Mouse (Mus musculus) forebrain, embryonic 15.5 days (tissue): ENCODE results near the gene Ssxb2. TPM values are rescaled to one million over a fixed set of nuclear protein-coding genes. Genes with fewer than 3 reads are reported as not detected.
"Not testable (repeated sequence)": the region's sequence is repeated elsewhere in the genome, so short reads cannot be mapped to it uniquely, and the experiment has no call there.

Experiments
- ATAC-seq: fragments of 200-750 bp; cut with Nextera tagmentation; replicated peaks from 2 replicates; pipeline ENCODE4 v1.8.0; 2017; ENCODE audit warnings: mild to moderate bottlenecking, moderate TSS enrichment, moderate library complexity
- H3K27ac ChIP-seq: fragments of 300-500 bp; sonication (generic); replicated peaks from 2 replicates; pipeline ENCODE4 v1.5.1; 2015; ENCODE audit warnings: mild to moderate bottlenecking, inconsistent platforms
- H3K27me3 ChIP-seq: fragments of 300-500 bp; sonication (generic); 2 replicates; pipeline ENCODE4 v1.6.1; 2015; ENCODE audit warnings: inconsistent platforms
- H3K36me3 ChIP-seq: fragments of 300-500 bp; sonication (generic); 2 replicates; pipeline ENCODE4 v1.6.1; 2015; ENCODE audit warnings: mild to moderate bottlenecking, inconsistent platforms
- H3K4me1 ChIP-seq: fragments of 300-500 bp; sonication (generic); 2 replicates; pipeline ENCODE4 v1.6.1; 2015; ENCODE audit warnings: inconsistent platforms
- H3K4me2 ChIP-seq: fragments of 300-500 bp; sonication (generic); replicated peaks from 2 replicates; pipeline ENCODE4 v1.6.1; 2015; ENCODE audit warnings: mild to moderate bottlenecking, inconsistent platforms
- H3K4me3 ChIP-seq: fragments of 300-500 bp; sonication (generic); 2 replicates; pipeline ENCODE4 v1.5.1; 2015; ENCODE audit warnings: mild to moderate bottlenecking, inconsistent platforms
- H3K9ac ChIP-seq: fragments of 300-500 bp; sonication (generic); replicated peaks from 2 replicates; pipeline ENCODE4 v1.6.1; 2015; ENCODE audit warnings: mild to moderate bottlenecking, inconsistent platforms
- H3K9me3 ChIP-seq: fragments of 300-500 bp; sonication (generic); 2 replicates; pipeline ENCODE4 v1.6.1; 2016; ENCODE audit warnings: inconsistent platforms
- WGBS: fragments of 180-500 bp; shearing (Covaris S2); methylation state at CpG from one replicate; pipeline ENCODE4 v1.1.7; 2015; ENCODE audit warnings: mixed read lengths; 5-methylcytosine and 5-hydroxymethylcytosine counted together
- polyA plus RNA-seq: library from polyadenylated mRNA; unstranded; fragments of >200 nt; fragmentation: Nextera tagmentation; extraction: Ambion mirVana; gene quantifications from 2 replicates; pipeline ENCODE4 v1.2.1, GENCODE M21; 2015

The Ssxb2 gene
- polyA plus RNA-seq, result not detected in 2 replicates

DNA sequence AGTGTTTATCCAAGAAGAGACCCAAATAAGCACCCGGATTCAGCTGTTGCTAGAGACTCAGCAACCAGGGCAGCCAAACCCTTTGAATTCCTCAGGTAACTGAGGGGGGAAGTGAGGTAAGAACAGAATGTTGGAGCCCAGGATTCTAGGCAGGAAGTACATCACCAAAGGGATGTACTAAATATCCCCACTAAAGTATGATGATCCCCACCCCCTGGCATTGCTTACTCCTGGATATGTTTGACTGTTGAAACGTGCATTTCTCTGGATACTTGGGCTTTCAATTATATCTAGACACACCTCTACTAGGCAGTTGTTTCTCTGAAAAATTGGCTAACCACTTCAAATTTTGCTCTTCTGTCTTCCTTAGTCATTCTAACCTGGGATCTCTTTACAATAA, at the start of gene Ssxb2:
TSS of gene Ssxb2 (minus strand) at position 101 of the 400 bp plus-strand sequence.
- not testable (repeated sequence) for H3K4me1 ChIP-seq, H3K4me3 ChIP-seq, H3K9me3 ChIP-seq, ATAC-seq, H3K27me3 ChIP-seq, H3K9ac ChIP-seq, H3K27ac ChIP-seq, H3K4me2 ChIP-seq, H3K36me3 ChIP-seq
- 60% methylated on average over 2 of the region's 2 CpGs for WGBS

DNA sequence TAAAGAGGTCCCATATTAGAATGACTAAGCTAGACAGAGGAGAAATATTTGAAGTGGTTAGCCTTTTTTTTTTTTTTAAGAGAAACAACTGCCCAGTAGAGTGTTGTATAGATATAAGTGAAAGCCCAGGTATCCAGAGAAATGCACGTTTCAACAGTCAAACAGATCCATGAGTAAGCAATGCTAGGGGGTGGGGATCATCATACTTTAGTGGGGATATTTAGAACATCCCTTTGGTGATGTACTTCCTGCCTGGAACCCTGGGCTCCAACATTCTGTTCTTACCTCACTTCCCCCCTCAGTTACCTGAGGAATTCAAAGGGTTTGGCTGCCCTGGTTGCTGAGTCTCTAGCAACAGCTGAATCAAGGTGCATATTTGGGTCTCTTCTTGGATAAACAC, 48.5 kb downstream of the Ssxb2 start, which contains the start of gene Ssxb1:
TSS of gene Ssxb1 (plus strand) at position 301 of the 400 bp plus-strand sequence.
- H3K9ac ChIP-seq, H3K4me1 ChIP-seq, ATAC-seq, H3K27me3 ChIP-seq, H3K4me3 ChIP-seq, H3K4me2 ChIP-seq, H3K9me3 ChIP-seq, H3K36me3 ChIP-seq, H3K27ac ChIP-seq: not testable (repeated sequence)
- WGBS, result 38% methylated on average over 1 of the region's 1 CpGs

Other genes with a start within 250 kb of the Ssxb2 start
- gene Ftsj1, start 209.3 kb downstream of the Ssxb2 start, polyA plus RNA-seq, result 51.1 and 54.3 TPM in 2 replicates
- 34.3 and 38.1 TPM in 2 replicates for gene Slc38a5, start 190.6 kb downstream of the Ssxb2 start, polyA plus RNA-seq
- not detected in 2 replicates for gene Ssxb10, start 134.3 kb downstream of the Ssxb2 start, polyA plus RNA-seq
- gene Ssxb9, start 94.7 kb downstream of the Ssxb2 start, polyA plus RNA-seq, result not detected in 2 replicates
- not detected in 2 replicates for gene Ssxb1, start 48.4 kb downstream of the Ssxb2 start, polyA plus RNA-seq
- gene Gm14459, start 63.2 kb upstream of the Ssxb2 start, polyA plus RNA-seq, result not detected in 2 replicates
- not detected in 2 replicates for gene Ssxb6, start 86.5 kb upstream of the Ssxb2 start, polyA plus RNA-seq
- gene Ssxb3, start 130.1 kb upstream of the Ssxb2 start, polyA plus RNA-seq, result not detected in 2 replicates
- gene Ssxb8, start 229.1 kb upstream of the Ssxb2 start, polyA plus RNA-seq, result not detected in 2 replicates